Mouse (Mus musculus): Measurements from ENCODE around the gene Gm10570.
A peak's percentile ranks its signal among the peaks of the same experiment; 100 is the strongest.

- TF ChIP-seq EP300 (IDR thresholded peaks at IDR 0.05; ENCODE audit: insufficient read depth, low read depth, low read length) (no peak), CTCF (IDR thresholded peaks at IDR 0.05) (peak; percentile 19; the same call in 1 of the 2 replicates)
Observed at GRCm38 (mm10) chr4:130350690-130351422, 42.4 kb upstream of the Gm10570 start.

Measured in heart, adult 2 months (tissue).